Mouse (Mus musculus): Measurements from ENCODE around the gene Cry2.

DNA sequence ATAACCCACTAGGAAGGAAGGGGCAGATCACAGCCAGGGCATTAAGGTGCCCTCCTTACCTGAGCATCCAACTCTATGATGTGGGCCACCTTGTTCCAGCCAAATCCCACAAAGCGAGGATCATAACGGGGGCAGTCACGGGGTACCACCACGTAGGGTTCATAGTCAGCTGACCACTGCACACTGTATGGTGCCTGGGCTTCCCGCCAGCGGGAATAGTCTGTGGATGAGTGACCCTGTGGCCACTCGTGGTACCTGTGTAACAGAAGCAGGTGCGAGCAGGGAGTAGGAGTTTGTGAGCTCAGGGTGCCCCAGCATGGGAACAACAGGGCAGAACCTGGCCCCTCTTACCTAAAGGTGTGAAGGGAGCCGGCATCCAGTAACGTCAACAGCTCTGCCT lies 68.3 kb downstream of the Cry2 start:
- TF ChIP-seq TAL1 (IDR thresholded peaks at IDR 0.05; ENCODE audit: low read length) (no peak), GATA1 (IDR thresholded peaks at IDR 0.05; ENCODE audit: low read length) (no peak)
